Mouse (Mus musculus): ENCODE measurements around the gene Exog. TPM values are rescaled to one million over a fixed set of nuclear protein-coding genes. Genes with fewer than 3 reads are reported as not detected.

The Exog gene
- total RNA-seq, 1 experiment from 2014 or later, result 3.6 TPM

- no peak for ATAC-seq (replicated peaks in 1 of 2; ENCODE audit: insufficient read depth in 1 of 2, low FRiP score in 2 of 2, low TSS enrichment in 1 of 2, low read depth in 1 of 2, poor library complexity in 2 of 2, severe bottlenecking in 2 of 2)
These were observed 39.7 kb downstream of the Exog start for GRCm38 (mm10) chr9:119484420-119484819.

- no peak for ATAC-seq (replicated peaks in 1 of 2; ENCODE audit: insufficient read depth in 1 of 2, low FRiP score in 2 of 2, low TSS enrichment in 1 of 2, low read depth in 1 of 2, poor library complexity in 2 of 2, severe bottlenecking in 2 of 2)
These were observed 40.1 kb downstream of the Exog start for GRCm38 (mm10) chr9:119484868-119485267.

- ATAC-seq (replicated peaks in 1 of 2; ENCODE audit: insufficient read depth in 1 of 2, low FRiP score in 2 of 2, low TSS enrichment in 1 of 2, low read depth in 1 of 2, poor library complexity in 2 of 2, severe bottlenecking in 2 of 2), result no peak
These were observed 51.6 kb downstream of the Exog start for GRCm38 (mm10) chr9:119496354-119496753.

- ATAC-seq (replicated peaks in 1 of 2; ENCODE audit: insufficient read depth in 1 of 2, low FRiP score in 2 of 2, low TSS enrichment in 1 of 2, low read depth in 1 of 2, poor library complexity in 2 of 2, severe bottlenecking in 2 of 2), result no peak
These were observed 52.2 kb downstream of the Exog start for GRCm38 (mm10) chr9:119496960-119497359.

DNA sequence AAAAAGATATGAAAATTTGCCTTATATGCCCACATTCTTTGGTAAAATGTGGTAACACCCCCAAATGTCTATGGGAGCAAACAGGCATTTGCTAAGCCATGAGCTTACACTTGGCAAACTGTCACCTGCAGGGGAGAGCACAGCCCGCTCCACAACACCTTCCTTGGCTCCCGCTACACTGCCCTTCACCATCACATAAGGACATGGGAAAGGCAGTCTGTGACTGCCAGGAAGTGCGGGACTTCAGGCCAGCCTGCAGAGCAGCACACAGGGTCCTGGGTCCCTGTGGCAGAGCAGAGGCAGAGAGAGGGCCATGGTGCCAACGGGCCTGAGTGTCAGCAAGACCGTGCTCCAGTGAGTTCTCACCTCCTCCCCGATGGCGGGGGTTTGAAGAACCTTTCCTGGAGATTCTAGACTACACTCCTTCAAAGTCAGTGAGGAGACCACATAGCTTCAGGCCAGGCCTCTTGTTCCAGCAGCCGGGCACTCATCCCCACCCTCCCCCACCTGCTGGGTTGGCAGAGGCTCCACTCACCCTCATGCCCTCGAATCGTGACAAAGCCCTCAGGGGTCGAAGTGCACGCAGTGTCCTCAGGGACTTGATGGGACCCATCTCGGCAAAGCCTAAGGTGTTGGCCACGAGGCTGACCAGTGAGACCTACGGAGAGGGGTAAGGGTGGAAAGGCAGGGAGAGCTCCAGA, 53.0 kb downstream of the Exog start:
- ATAC-seq (replicated peaks in 1 of 2; ENCODE audit: insufficient read depth in 1 of 2, low FRiP score in 2 of 2, low TSS enrichment in 1 of 2, low read depth in 1 of 2, poor library complexity in 2 of 2, severe bottlenecking in 2 of 2), result no peak

DNA sequence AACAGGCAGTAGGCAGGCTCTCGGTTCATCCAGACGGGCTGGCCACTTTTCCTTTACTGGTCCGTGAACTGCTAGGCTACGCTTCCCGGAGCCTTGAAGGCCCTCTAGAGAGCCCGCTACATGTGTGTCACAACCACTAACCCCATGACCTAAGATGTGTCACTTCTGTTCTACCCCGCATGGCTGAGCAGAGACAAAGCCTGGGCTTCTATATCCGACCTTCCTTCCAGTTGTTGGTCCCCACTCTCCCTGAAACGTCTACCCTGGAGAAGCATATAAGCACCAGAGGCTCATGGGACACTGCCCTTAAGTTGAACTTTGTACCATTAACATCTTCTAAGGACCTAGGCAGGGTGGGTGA, 53.5 kb downstream of the Exog start:
- ATAC-seq (replicated peaks in 1 of 2; ENCODE audit: insufficient read depth in 1 of 2, low FRiP score in 2 of 2, low TSS enrichment in 1 of 2, low read depth in 1 of 2, poor library complexity in 2 of 2, severe bottlenecking in 2 of 2), result no peak

DNA sequence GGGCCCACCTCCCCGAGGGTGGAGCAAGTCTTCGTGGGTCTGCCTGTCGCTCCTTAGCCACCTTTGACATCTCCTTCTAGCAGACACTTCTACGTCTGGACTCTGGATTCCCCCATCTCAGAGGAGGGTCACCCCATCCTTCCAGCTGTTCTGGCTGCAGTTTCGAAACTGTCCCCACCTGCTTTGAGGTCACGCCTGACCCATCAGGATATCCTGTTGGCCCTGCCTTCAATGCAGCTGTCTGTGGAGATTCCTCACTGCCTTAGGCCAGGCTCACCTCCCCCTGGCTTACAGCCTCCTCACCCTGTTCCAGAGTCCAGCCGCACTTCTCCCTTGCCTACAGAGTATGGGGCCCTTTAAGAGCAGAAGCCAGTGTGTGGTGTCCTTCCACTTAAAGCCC, 54.1 kb downstream of the Exog start:
- 0 out of 4 replicates have a peak, but pooled peaks of 1 of the 2 experiments have one; percentile 14 for ATAC-seq (replicated peaks in 1 of 2; ENCODE audit: insufficient read depth in 1 of 2, low FRiP score in 2 of 2, low TSS enrichment in 1 of 2, low read depth in 1 of 2, poor library complexity in 2 of 2, severe bottlenecking in 2 of 2)

DNA sequence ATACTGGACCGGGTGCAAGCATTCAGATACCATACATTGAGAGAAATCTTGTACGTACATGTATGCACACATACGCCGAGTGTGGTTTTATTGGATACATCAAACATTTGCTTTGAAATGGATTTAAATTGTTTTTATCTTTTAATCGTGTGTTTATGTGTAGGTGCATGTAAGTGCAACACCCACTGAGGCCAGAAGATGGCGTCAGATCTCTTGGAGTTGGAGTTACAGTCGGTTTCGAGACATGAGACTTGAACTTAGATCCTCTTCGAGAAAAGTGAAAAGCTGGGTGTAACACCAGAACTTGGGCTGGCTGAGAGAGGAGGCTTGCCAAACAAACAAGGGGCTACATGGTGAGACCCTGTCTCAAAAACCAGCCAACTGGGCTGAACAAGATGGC, 58.9 kb downstream of the Exog start:
- no peak for ATAC-seq (replicated peaks in 1 of 2; ENCODE audit: insufficient read depth in 1 of 2, low FRiP score in 2 of 2, low TSS enrichment in 1 of 2, low read depth in 1 of 2, poor library complexity in 2 of 2, severe bottlenecking in 2 of 2)

GRCm38 (mm10) chr9:119504981-119505658, 60.4 kb downstream of the Exog start:
- ATAC-seq (replicated peaks in 1 of 2; ENCODE audit: insufficient read depth in 1 of 2, low FRiP score in 2 of 2, low TSS enrichment in 1 of 2, low read depth in 1 of 2, poor library complexity in 2 of 2, severe bottlenecking in 2 of 2), result no peak

GRCm38 (mm10) chr9:119510902-119511301, 66.2 kb downstream of the Exog start:
- no peak for ATAC-seq (replicated peaks in 1 of 2; ENCODE audit: insufficient read depth in 1 of 2, low FRiP score in 2 of 2, low TSS enrichment in 1 of 2, low read depth in 1 of 2, poor library complexity in 2 of 2, severe bottlenecking in 2 of 2)

- no peak for ATAC-seq (replicated peaks in 1 of 2; ENCODE audit: insufficient read depth in 1 of 2, low FRiP score in 2 of 2, low TSS enrichment in 1 of 2, low read depth in 1 of 2, poor library complexity in 2 of 2, severe bottlenecking in 2 of 2)
These were observed 68.2 kb downstream of the Exog start for GRCm38 (mm10) chr9:119512993-119513392.

DNA sequence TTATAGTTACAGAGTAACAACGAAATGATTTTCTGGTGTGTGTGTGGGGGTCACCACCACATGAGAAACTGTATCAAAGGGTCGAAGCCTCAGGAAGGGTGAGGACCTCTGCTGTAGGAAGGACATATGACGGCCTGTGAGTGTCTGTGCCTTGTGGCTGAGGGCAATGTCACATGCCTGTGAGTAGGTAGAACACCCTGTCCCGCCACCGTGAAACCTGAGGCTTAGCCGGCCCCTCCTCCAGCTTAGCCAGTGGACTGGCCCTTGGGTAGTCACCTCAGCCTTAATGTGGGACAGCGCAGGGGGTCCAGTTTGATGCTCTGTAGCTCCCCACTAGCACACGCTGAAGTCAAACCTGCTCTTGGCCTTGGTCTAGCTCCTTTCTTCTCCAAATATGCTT, 69.1 kb downstream of the Exog start:
- ATAC-seq (replicated peaks in 1 of 2; ENCODE audit: insufficient read depth in 1 of 2, low FRiP score in 2 of 2, low TSS enrichment in 1 of 2, low read depth in 1 of 2, poor library complexity in 2 of 2, severe bottlenecking in 2 of 2), result no peak

DNA sequence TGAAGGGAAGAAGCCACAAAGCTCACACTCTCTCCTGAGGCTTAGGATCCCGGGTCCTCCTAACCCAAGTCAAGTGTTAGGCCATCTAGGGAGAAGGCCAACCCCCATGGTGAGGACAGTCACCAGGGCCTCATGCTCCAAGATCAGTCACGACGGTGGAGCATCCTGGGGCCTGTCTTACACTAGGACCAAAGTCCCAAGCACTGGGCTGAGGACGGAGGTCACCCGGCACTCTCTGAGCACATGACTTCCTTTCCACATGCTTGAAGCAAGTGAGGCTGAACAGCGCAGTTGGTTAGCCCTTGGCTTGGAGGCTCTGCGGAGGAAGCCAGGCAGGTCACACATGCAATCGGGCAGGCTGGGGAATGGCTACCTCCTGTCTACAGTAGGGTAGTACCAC, 70.2 kb downstream of the Exog start:
- ATAC-seq (replicated peaks in 1 of 2; ENCODE audit: insufficient read depth in 1 of 2, low FRiP score in 2 of 2, low TSS enrichment in 1 of 2, low read depth in 1 of 2, poor library complexity in 2 of 2, severe bottlenecking in 2 of 2), result no peak

Other genes starting within 250 kb of the Exog start
- not detected in 2 replicates for gene Slc22a13, start 235.8 kb upstream of the Exog start, total RNA-seq (2017)
- 36.1 and 48.2 TPM in 2 replicates for gene Oxsr1, start 122.5 kb upstream of the Exog start, total RNA-seq (2017)
- gene Acaa1a, start 105.3 kb upstream of the Exog start, total RNA-seq (2017), result 16.2 and 25.8 TPM in 2 replicates
- 26.9 and 29.1 TPM in 2 replicates for gene Myd88, start 103.5 kb upstream of the Exog start, total RNA-seq (2017)
- gene Xylb, start 87.6 kb upstream of the Exog start, total RNA-seq (2017), result 1.8 and 2.3 TPM in 2 replicates
- gene Slc22a14, start 79.4 kb upstream of the Exog start, total RNA-seq (2017), result not detected in 2 replicates
- gene Acvr2b, start 42.8 kb upstream of the Exog start, total RNA-seq (2017), result 1.2 and 8.4 TPM in 2 replicates
- not detected in 2 replicates for gene Scn5a, start 134.1 kb downstream of the Exog start, total RNA-seq (2017)

All from hematopoietic stem cell, adult 5-6 weeks (primary cell).